Mouse (Mus musculus) neural tube, embryonic 14.5 days (tissue): ENCODE data around the gene Rnf187. TPM values are rescaled to one million over a fixed set of nuclear protein-coding genes. Genes with fewer than 3 reads are reported as not detected.

ENCODE experiments used
- ATAC-seq: fragments of 200-750 bp; cut with Nextera tagmentation; 2 replicates; pipeline ENCODE4 v1.8.0; 2017; ENCODE audit warnings: low read depth, mild to moderate bottlenecking, moderate TSS enrichment, moderate library complexity
- H3K27ac ChIP-seq: fragments of 300-500 bp; sonication (generic); 2 replicates; pipeline ENCODE4 v1.5.1; 2014; ENCODE audit warnings: low read depth, mild to moderate bottlenecking, control low read depth, low read length, moderate library complexity, mixed read lengths
- H3K27me3 ChIP-seq: fragments of 300-500 bp; sonication (generic); 2 replicates; pipeline ENCODE4 v1.6.1; 2014; ENCODE audit warnings: low read length; ENCODE audit not compliant: control insufficient read depth, insufficient read depth
- H3K36me3 ChIP-seq: fragments of 300-500 bp; sonication (generic); 2 replicates; pipeline ENCODE4 v1.6.1; 2014; ENCODE audit warnings: low read length, mixed read lengths; ENCODE audit not compliant: control insufficient read depth, insufficient read depth
- H3K4me1 ChIP-seq: fragments of 300-500 bp; sonication (generic); 2 replicates; pipeline ENCODE4 v1.6.1; 2014; ENCODE audit warnings: low read length; ENCODE audit not compliant: control insufficient read depth, insufficient read depth
- H3K4me2 ChIP-seq: fragments of 300-500 bp; sonication (generic); 2 replicates; pipeline ENCODE4 v1.6.1; 2014; ENCODE audit warnings: mild to moderate bottlenecking, low read depth, low read length, control low read depth
- H3K4me3 ChIP-seq: fragments of 300-500 bp; sonication (generic); 2 replicates; pipeline ENCODE4 v1.5.1; 2014; ENCODE audit warnings: low read depth, low read length, control low read depth, mixed read lengths
- H3K9ac ChIP-seq: fragments of 300-500 bp; sonication (generic); replicated peaks from 2 replicates; pipeline ENCODE4 v1.6.1; 2014; ENCODE audit warnings: low read depth, mild to moderate bottlenecking, control low read depth, low read length, mixed read lengths
- H3K9me3 ChIP-seq: fragments of 300-500 bp; sonication (generic); 2 replicates; pipeline ENCODE4 v1.6.1; 2016; ENCODE audit warnings: low read length; ENCODE audit not compliant: control insufficient read depth
- WGBS: fragments of 180-500 bp; shearing (Covaris S2); extraction: QIAGEN DNeasy Blood & Tissue Kit; methylation state at CpG from one replicate; pipeline ENCODE4 v1.1.7; 2014; 5-methylcytosine and 5-hydroxymethylcytosine counted together
- polyA plus RNA-seq: library from polyadenylated mRNA; unstranded; fragments of >200 nt; fragmentation: Nextera tagmentation; extraction: Ambion mirVana; gene quantifications from 2 replicates; pipeline ENCODE4 v1.2.1, GENCODE M21; 2014

Gene Rnf187
- polyA plus RNA-seq, 1 experiment from 2014 or later, result 661 TPM

GRCm38 (mm10) chr11:58931576-58931975, 7.1 kb downstream of the Rnf187 start:
- Histone ChIP-seq H3K27ac (no peak overlapping the region), H3K4me3 (no peak overlapping the region), H3K36me3 (peaks cover 31% of the 10 kb centered on the region), H3K9me3 (no peaks in the 10 kb centered on the region), H3K4me1 (peaks cover 7% of the 10 kb centered on the region), H3K27me3 (no peaks in the 10 kb centered on the region), H3K4me2 (no peak overlapping the region), H3K9ac (no peak overlapping the region)
- WGBS, result 78% methylated on average over 4 of the region's 4 CpGs
- no peak for ATAC-seq

- ATAC-seq, result no peak
- peaks cover 26% of the 10 kb centered on the region for H3K36me3 ChIP-seq
- H3K27me3 ChIP-seq, result no peaks in the 10 kb centered on the region
- H3K27ac ChIP-seq, result no peak overlapping the region
- no peak overlapping the region for H3K9ac ChIP-seq
- no peaks in the 10 kb centered on the region for H3K9me3 ChIP-seq
- WGBS, result 93% methylated on average over 3 of the region's 3 CpGs
- no peak overlapping the region for H3K4me3 ChIP-seq
- H3K4me2 ChIP-seq, result no peak overlapping the region
- no peaks in the 10 kb centered on the region for H3K4me1 ChIP-seq
Measured at GRCm38 (mm10) chr11:58930254-58930653, 8.5 kb downstream of the Rnf187 start.

GRCm38 (mm10) chr11:58929641-58930040, 9.1 kb downstream of the Rnf187 start:
- H3K4me2 ChIP-seq, result no peak overlapping the region
- no peaks in the 10 kb centered on the region for H3K9me3 ChIP-seq
- 61% methylated on average over 3 of the region's 3 CpGs for WGBS
- no peak overlapping the region for H3K9ac ChIP-seq
- ATAC-seq, result no peak
- H3K4me1 ChIP-seq, result no peaks in the 10 kb centered on the region
- H3K27ac ChIP-seq, result no peak overlapping the region
- H3K4me3 ChIP-seq, result no peak overlapping the region
- H3K27me3 ChIP-seq, result no peaks in the 10 kb centered on the region
- H3K36me3 ChIP-seq, result peaks cover 26% of the 10 kb centered on the region

- Histone ChIP-seq H3K4me3 (no peak overlapping the region), H3K27ac (no peak overlapping the region), H3K4me2 (no peak overlapping the region), H3K27me3 (no peaks in the 10 kb centered on the region), H3K36me3 (peaks cover 21% of the 10 kb centered on the region), H3K4me1 (no peaks in the 10 kb centered on the region), H3K9me3 (no peaks in the 10 kb centered on the region), H3K9ac (no peak overlapping the region)
- 77% methylated on average over 4 of the region's 4 CpGs for WGBS
- ATAC-seq, result no peak
Measured at GRCm38 (mm10) chr11:58929055-58929454, 9.7 kb downstream of the Rnf187 start.

DNA sequence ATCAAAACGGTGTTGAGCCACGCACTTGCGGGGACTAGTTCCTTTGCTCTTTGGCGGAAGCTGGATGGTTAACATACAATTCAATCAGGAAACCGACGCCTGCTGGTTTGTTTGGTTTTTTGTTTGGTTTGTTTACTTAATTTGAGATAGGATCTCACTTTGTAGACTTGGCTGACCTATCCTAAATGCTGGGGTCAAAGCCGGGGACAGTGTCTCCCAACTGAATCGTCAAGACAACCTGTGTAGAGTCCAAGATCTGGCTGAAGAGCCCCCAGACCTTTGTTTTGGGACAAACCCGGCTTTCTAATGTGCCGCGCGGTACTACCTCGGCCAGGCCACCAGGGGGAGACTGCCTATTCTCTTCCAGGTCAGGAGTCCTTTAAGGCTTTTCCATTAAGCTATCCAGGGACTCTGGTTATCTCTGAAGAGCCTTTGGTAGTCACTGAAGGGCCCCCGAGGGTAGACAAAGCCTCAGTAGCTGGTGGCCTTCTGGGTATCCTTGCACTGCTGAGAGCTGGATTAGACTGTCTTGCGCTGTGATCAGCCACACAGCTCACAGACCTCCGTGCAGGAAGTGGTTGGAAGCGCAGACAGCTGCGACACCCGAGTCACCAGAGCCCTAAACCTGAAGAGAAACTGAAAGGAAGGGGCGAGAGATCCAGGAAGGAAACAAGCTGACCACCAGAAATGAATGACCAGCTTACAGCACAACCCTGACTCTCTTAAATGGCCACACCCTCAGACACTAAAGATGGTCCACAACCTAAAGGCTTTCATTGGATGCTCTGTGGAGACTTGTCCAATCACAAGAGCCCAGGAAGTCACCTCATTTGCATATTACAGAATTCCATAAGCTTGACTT, 10.7 kb downstream of the Rnf187 start:
- no peak overlapping the region; the same call in 1 of the 2 replicates for H3K4me3 ChIP-seq

GRCm38 (mm10) chr11:58927053-58927452, 11.7 kb downstream of the Rnf187 start:
- no peaks in the 10 kb centered on the region for H3K9me3 ChIP-seq
- no peak overlapping the region for H3K27ac ChIP-seq
- peaks cover 7% of the 10 kb centered on the region; the same call in 1 of the 2 replicates for H3K36me3 ChIP-seq
- no peak overlapping the region for H3K4me2 ChIP-seq
- H3K9ac ChIP-seq, result no peak overlapping the region
- no peaks in the 10 kb centered on the region for H3K4me1 ChIP-seq
- no peak for ATAC-seq
- 84% methylated on average over 2 of the region's 2 CpGs for WGBS
- H3K4me3 ChIP-seq, result no peak overlapping the region
- H3K27me3 ChIP-seq, result no peaks in the 10 kb centered on the region

More for the DNA sequence above, 10.7 kb downstream of the Rnf187 start:
- H3K9ac ChIP-seq, result no peak overlapping the region
- peak; percentile 57; the same call in 1 of the 2 replicates for ATAC-seq
- H3K9me3 ChIP-seq, result no peaks in the 10 kb centered on the region
- 0 out of 2 replicates have a peak overlapping the region, but pooled peaks have one; percentile 28 for H3K27ac ChIP-seq
- no peaks in the 10 kb centered on the region for H3K27me3 ChIP-seq
- H3K4me1 ChIP-seq, result no peaks in the 10 kb centered on the region
- H3K4me2 ChIP-seq, result peak overlapping the region; percentile 23; the same call in 1 of the 2 replicates
- H3K36me3 ChIP-seq, result peaks cover 11% of the 10 kb centered on the region
- WGBS, result 41% methylated on average over 20 of the region's 20 CpGs

- 96% methylated on average over 2 of the region's 3 CpGs for whole genome bisulfite sequencing
- ATAC-seq, result no peak
- Histone ChIP-seq H3K27ac (no peak overlapping the region), H3K4me2 (no peak overlapping the region), H3K9me3 (no peaks in the 10 kb centered on the region), H3K4me1 (no peaks in the 10 kb centered on the region), H3K4me3 (no peak overlapping the region), H3K27me3 (no peaks in the 10 kb centered on the region), H3K36me3 (peaks cover 3% of the 10 kb centered on the region; the same call in 1 of the 2 replicates), H3K9ac (no peak overlapping the region)
Measured at GRCm38 (mm10) chr11:58926651-58927050, 12.1 kb downstream of the Rnf187 start.

GRCm38 (mm10) chr11:58922420-58922819, 16.3 kb downstream of the Rnf187 start:
- Histone ChIP-seq H3K27ac (no peak overlapping the region), H3K9me3 (no peaks in the 10 kb centered on the region), H3K4me3 (no peak overlapping the region), H3K9ac (no peak overlapping the region), H3K4me2 (no peak overlapping the region), H3K36me3 (no peaks in the 10 kb centered on the region), H3K27me3 (no peaks in the 10 kb centered on the region), H3K4me1 (no peaks in the 10 kb centered on the region)
- no peak for ATAC-seq
- 85% methylated on average over 9 of the region's 9 CpGs for WGBS

DNA sequence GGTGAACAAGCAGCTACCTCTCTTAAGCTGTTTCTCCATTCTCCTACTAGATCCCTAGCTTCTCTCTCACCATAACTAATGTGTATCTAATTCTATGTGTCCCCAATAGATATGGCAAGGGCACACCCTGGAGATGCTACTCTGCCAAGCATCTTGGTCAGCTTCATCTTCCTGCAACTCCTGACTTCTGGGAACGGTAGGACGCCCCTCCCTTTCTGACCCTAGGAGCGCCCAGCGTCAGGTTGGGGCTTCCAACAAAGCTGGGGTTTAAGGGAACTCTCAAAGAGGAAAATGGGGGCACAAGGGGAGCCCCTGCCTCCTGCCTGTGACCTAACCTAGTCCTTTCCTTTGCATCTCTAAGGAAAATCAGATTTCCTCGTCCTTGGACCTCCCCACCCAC, 20.0 kb downstream of the Rnf187 start:
- Histone ChIP-seq H3K4me1 (no peaks in the 10 kb centered on the region), H3K9me3 (no peaks in the 10 kb centered on the region), H3K27me3 (no peaks in the 10 kb centered on the region), H3K27ac (no peak overlapping the region), H3K36me3 (no peaks in the 10 kb centered on the region), H3K4me2 (no peak overlapping the region), H3K9ac (no peak overlapping the region), H3K4me3 (no peak overlapping the region)
- ATAC-seq, result no peak
- 79% methylated on average over 5 of the region's 5 CpGs for WGBS
